Mouse (Mus musculus): ENCODE results near the gene A530084C06Rik.

GRCm38 (mm10) chr13:31555834-31556233 is 3.3 kb downstream of the A530084C06Rik start, which contains the start of gene Foxq1:
- TF ChIP-seq CTCF (IDR thresholded peaks at IDR 0.05; ENCODE audit: extremely low read depth, insufficient read depth, low read length) (no peak), POLR2A (IDR thresholded peaks at IDR 0.05; ENCODE audit: extremely low read depth, insufficient read depth, low read length) (no peak)

All from cortical plate, adult 2 months (tissue).